Mouse (Mus musculus) CH12.LX (cell line): ENCODE measurements around the gene Smndc1. TPM values are rescaled to one million over a fixed set of nuclear protein-coding genes. Genes with fewer than 3 reads are reported as not detected.

Experiments used
- DNase-seq: peaks from one replicate; pipeline ENCODE4 v3.0.0-alpha.2; 2013; ENCODE audit errors: extremely low read depth
- H3K27ac ChIP-seq: 2 replicates; pipeline ENCODE4 v1.5.1; 2012; ENCODE audit warnings: low read depth, mild to moderate bottlenecking, control low read depth, moderate library complexity; ENCODE audit not compliant: insufficient read depth
- H3K27me3 ChIP-seq: replicated peaks from 2 replicates; pipeline ENCODE3; 2012; ENCODE audit warnings: inconsistent platforms
- H3K36me3 ChIP-seq, 2 experiments: replicated peaks in 1 of 2; 2 replicates each; pipeline versions ENCODE3 to v1.6.1; 2012; ENCODE audit warnings: inconsistent platforms in 1 of 2, low read length in 1 of 2, mild to moderate bottlenecking in 1 of 2, mixed read lengths in 1 of 2, moderate library complexity in 1 of 2; ENCODE audit not compliant: control insufficient read depth in 1 of 2, insufficient read depth in 1 of 2
- H3K4me1 ChIP-seq, 2 experiments: 2 replicates each; pipeline ENCODE4 v1.6.1; 2012; ENCODE audit warnings: inconsistent platforms in 1 of 2, moderate library complexity in 1 of 2; ENCODE audit not compliant: insufficient read depth in 2 of 2, control insufficient read depth in 1 of 2
- H3K4me2 ChIP-seq: 2 replicates; pipeline ENCODE4 v1.6.1; 2012; ENCODE audit warnings: low read depth, mild to moderate bottlenecking, control low read depth; ENCODE audit not compliant: poor library complexity, insufficient read depth, severe bottlenecking
- H3K4me3 ChIP-seq, 3 experiments: fragments of 150-350 bp in 1 of 3; sonication (generic) in 1 of 3; replicated peaks in 1 of 3; 2 replicates each; pipeline versions ENCODE3 to v1.5.1; 2011 to 2012; ENCODE audit warnings: low read depth in 2 of 3, low read length in 2 of 3, mild to moderate bottlenecking in 2 of 3, moderate library complexity in 2 of 3, control low read depth in 1 of 3, improper control_type of control experiment in 1 of 3, inconsistent platforms in 1 of 3, mixed read lengths in 1 of 3; ENCODE audit not compliant: poor library complexity in 1 of 3
- H3K79me2 ChIP-seq: replicated peaks from 2 replicates; pipeline ENCODE4 v1.6.1; 2012; ENCODE audit warnings: mild to moderate bottlenecking, moderate library complexity; ENCODE audit not compliant: control insufficient read depth, poor library complexity, insufficient read depth, severe bottlenecking; ENCODE audit errors: extremely low read depth
- H3K9ac ChIP-seq: 2 replicates; pipeline ENCODE4 v1.6.1; 2012; ENCODE audit warnings: low read depth, mild to moderate bottlenecking, control low read depth, moderate library complexity; ENCODE audit not compliant: insufficient read depth
- H3K9me3 ChIP-seq: replicated peaks from 2 replicates; pipeline ENCODE3; 2012; ENCODE audit warnings: low read length, inconsistent platforms, mixed read lengths
- CHD2 ChIP-seq: IDR thresholded peaks from 2 replicates; pipeline ENCODE4 v1.6.1; 2011; ENCODE audit warnings: low read length, improper control_type of control experiment
- CTCF ChIP-seq, 2 experiments: IDR thresholded peaks in 1 of 2; conservative IDR thresholded peaks in 1 of 2; 2 replicates each; pipeline ENCODE4 v1.5.1; 2011 to 2012; ENCODE audit warnings: low read depth in 2 of 2, low read length in 2 of 2, improper control_type of control experiment in 1 of 2, inconsistent platforms in 1 of 2, mild to moderate bottlenecking in 1 of 2, moderate library complexity in 1 of 2
- E2F4 ChIP-seq: IDR thresholded peaks from 2 replicates; pipeline ENCODE4 v1.6.1; 2011; ENCODE audit warnings: low read depth, low read length, improper control_type of control experiment; ENCODE audit not compliant: insufficient replicate concordance
- EP300 ChIP-seq: IDR thresholded peaks from 2 replicates; pipeline ENCODE4 v1.6.1; 2011; ENCODE audit warnings: low read length, improper control_type of control experiment
- ETS1 ChIP-seq: conservative IDR thresholded peaks from 2 replicates; pipeline ENCODE4 v1.6.1; 2012; ENCODE audit warnings: low read depth, mild to moderate bottlenecking, inconsistent platforms, low read length, improper control_type of control experiment, moderate library complexity
- GABPA ChIP-seq: IDR thresholded peaks from 2 replicates; pipeline ENCODE4 v1.6.1; 2012; ENCODE audit warnings: low read depth, low read length, improper control_type of control experiment, inconsistent platforms; ENCODE audit not compliant: insufficient replicate concordance
- HCFC1 ChIP-seq: IDR thresholded peaks from 2 replicates; pipeline ENCODE4 v1.6.1; 2012; ENCODE audit warnings: low read depth, mild to moderate bottlenecking, inconsistent platforms, low read length, improper control_type of control experiment
- IRF4 ChIP-seq: IDR thresholded peaks from 2 replicates; pipeline ENCODE4 v1.6.1; 2014; ENCODE audit warnings: low read depth, mild to moderate bottlenecking, inconsistent platforms, low read length, improper control_type of control experiment
- JUN ChIP-seq: IDR thresholded peaks from 2 replicates; pipeline ENCODE4 v1.6.1; 2011; ENCODE audit warnings: low read depth, mild to moderate bottlenecking, low read length, improper control_type of control experiment, moderate library complexity; ENCODE audit not compliant: insufficient read depth
- KAT2A ChIP-seq: IDR thresholded peaks from 2 replicates; pipeline ENCODE4 v1.6.1; 2012; ENCODE audit warnings: low read length, improper control_type of control experiment, inconsistent platforms; ENCODE audit not compliant: insufficient replicate concordance
- MAFK ChIP-seq: IDR thresholded peaks from 2 replicates; pipeline ENCODE4 v1.6.1; 2011; ENCODE audit warnings: low read length, improper control_type of control experiment; ENCODE audit not compliant: insufficient replicate concordance
- MAX ChIP-seq: IDR thresholded peaks from 2 replicates; pipeline ENCODE4 v1.6.1; 2011; ENCODE audit warnings: low read length, improper control_type of control experiment
- MAZ ChIP-seq: IDR thresholded peaks from 2 replicates; pipeline ENCODE4 v1.6.1; 2012; ENCODE audit warnings: low read depth, mild to moderate bottlenecking, inconsistent platforms, low read length, improper control_type of control experiment, moderate library complexity
- MEF2A ChIP-seq: IDR thresholded peaks from 2 replicates; pipeline ENCODE4 v1.6.1; 2014; ENCODE audit warnings: low read depth, mild to moderate bottlenecking, inconsistent platforms, low read length, improper control_type of control experiment, borderline replicate concordance
- MYC ChIP-seq: IDR thresholded peaks from 2 replicates; pipeline ENCODE4 v1.6.1; 2011; ENCODE audit warnings: low read depth, mild to moderate bottlenecking, improper control_type of control experiment, low read length
- NELFE ChIP-seq: IDR thresholded peaks from 2 replicates; pipeline ENCODE4 v1.6.1; 2011; ENCODE audit warnings: low read depth, low read length, improper control_type of control experiment
- PAX5 ChIP-seq: IDR thresholded peaks from 2 replicates; pipeline ENCODE4 v1.6.1; 2012; ENCODE audit warnings: low read length, inconsistent platforms, mixed read lengths
- POLR2A ChIP-seq: IDR thresholded peaks from 2 replicates; pipeline ENCODE4 v1.6.1; 2011; ENCODE audit warnings: low read depth, mild to moderate bottlenecking, improper control_type of control experiment, low read length
- POLR2AphosphoS2 ChIP-seq: IDR thresholded peaks from 2 replicates; pipeline ENCODE4 v1.6.1; 2011; ENCODE audit warnings: low read depth, low read length, improper control_type of control experiment
- RCOR1 ChIP-seq: conservative IDR thresholded peaks from 2 replicates; pipeline ENCODE4 v1.6.1; 2012; ENCODE audit warnings: low read depth, mild to moderate bottlenecking, inconsistent platforms, low read length, improper control_type of control experiment
- SIN3A ChIP-seq: IDR thresholded peaks from 2 replicates; pipeline ENCODE4 v1.6.1; 2012; ENCODE audit warnings: low read length, improper control_type of control experiment, inconsistent platforms
- SMC3 ChIP-seq: IDR thresholded peaks from 2 replicates; pipeline ENCODE4 v1.6.1; 2011; ENCODE audit warnings: low read depth, low read length, improper control_type of control experiment
- TCF12 ChIP-seq: IDR thresholded peaks from 2 replicates; pipeline ENCODE4 v1.6.1; 2014; ENCODE audit warnings: low read depth, mild to moderate bottlenecking, inconsistent platforms, low read length, improper control_type of control experiment
- UBTF ChIP-seq: IDR thresholded peaks from 2 replicates; pipeline ENCODE4 v1.6.1; 2012; ENCODE audit warnings: low read depth, mild to moderate bottlenecking, inconsistent platforms, low read length, improper control_type of control experiment, moderate library complexity
- USF1 ChIP-seq: IDR thresholded peaks from 2 replicates; pipeline ENCODE4 v1.6.1; 2014; ENCODE audit warnings: low read depth, mild to moderate bottlenecking, inconsistent platforms, low read length, improper control_type of control experiment
- ZC3H11A ChIP-seq: IDR thresholded peaks from 2 replicates; pipeline ENCODE4 v1.6.1; 2012; ENCODE audit warnings: low read depth, mild to moderate bottlenecking, inconsistent platforms, low read length, improper control_type of control experiment
- ZKSCAN1 ChIP-seq: IDR thresholded peaks from 2 replicates; pipeline ENCODE4 v1.6.1; 2012; ENCODE audit warnings: low read depth, inconsistent platforms, low read length, improper control_type of control experiment, borderline replicate concordance
- ZMIZ1 ChIP-seq: IDR thresholded peaks from 2 replicates; pipeline ENCODE4 v1.6.1; 2012; ENCODE audit warnings: low read depth, mild to moderate bottlenecking, inconsistent platforms, low read length, improper control_type of control experiment
- ZNF384 ChIP-seq: IDR thresholded peaks from 2 replicates; pipeline ENCODE4 v1.6.1; 2012; ENCODE audit warnings: low read depth, low read length, improper control_type of control experiment, inconsistent platforms
- dilution Hi-C: fragments of 300-500 bp; cut with MboI; formaldehyde crosslinking; loops from 2 replicates; pipeline ENCODE4 v1.14.3; 2020; ENCODE audit warnings: low sequenced_read_pairs; ENCODE audit not compliant: extremely low pct_unique_long_range_greater_than_20kb, extremely low pct_ligation_motif_present
- in situ Hi-C: fragments of 300-500 bp; cut with MboI; formaldehyde crosslinking; loops from 3 replicates; pipeline ENCODE4 v1.14.3; 2019; ENCODE audit warnings: low sequenced_read_pairs, low pct_ligation_motif_present, low pct_unique_long_range_greater_than_20kb, mixed read lengths
- polyA plus RNA-seq: library from polyadenylated mRNA; unstranded; fragments of >175 nt; gene quantifications from 2 replicates; pipeline ENCODE4 v1.2.1, GENCODE M21; 2012; ENCODE audit warnings: low read depth; ENCODE audit not compliant: insufficient read length
- total RNA-seq, 2 experiments: library from RNA; depleted of rRNA; stranded (reverse); fragments of 300-350 nt in 1 of 2; fragments of >200 nt in 1 of 2; gene quantifications; 2 replicates each; pipeline ENCODE4 v1.2.3; 2012 to 2014

The Smndc1 gene
- total and polyA plus RNA-seq, 3 experiments: 20.5 to 96.6 (median 41.3) TPM

DNA sequence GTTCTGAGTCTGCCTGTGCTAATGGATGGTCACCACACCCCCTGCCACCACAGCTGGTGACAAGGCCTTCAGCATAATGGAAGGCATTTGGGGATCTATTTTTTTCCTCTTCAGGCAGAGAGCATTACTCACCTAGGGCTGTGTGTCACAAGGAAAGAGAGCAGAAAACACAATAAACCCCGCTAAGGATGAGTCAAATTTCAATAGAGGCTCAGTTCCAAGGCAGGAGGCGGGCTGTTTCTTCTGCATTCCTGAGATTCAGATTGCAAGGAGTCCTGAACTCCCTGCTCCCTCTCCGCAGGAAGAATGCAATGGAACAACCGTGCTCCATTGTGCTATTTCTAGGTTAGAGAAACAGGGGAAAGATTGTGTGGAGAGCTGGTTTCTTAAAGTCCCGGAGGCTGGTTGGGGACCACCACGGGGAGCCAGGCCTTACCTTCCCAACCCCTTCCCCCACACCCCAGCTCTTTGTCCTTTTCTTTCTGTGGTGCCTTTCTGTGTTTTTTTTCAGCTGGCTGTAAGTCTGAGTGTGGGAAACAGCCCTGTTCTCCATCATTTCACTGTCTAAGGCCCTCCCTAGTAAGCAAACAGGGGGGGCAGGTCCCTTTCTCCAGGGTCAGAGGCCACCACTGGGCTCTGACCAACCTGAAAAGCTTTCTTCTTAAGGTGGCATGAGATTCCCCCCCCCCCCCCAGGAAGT, 21.9 kb upstream of the Smndc1 start:
- Histone ChIP-seq H3K27ac (no peak overlapping the region), H3K4me3 (no peak overlapping the region), H3K27me3 (no peaks in the 10 kb centered on the region), H3K36me3 (peaks cover 0 to 3% of the 10 kb centered on the region in 2 experiments), H3K79me2 (no peaks in the 10 kb centered on the region), H3K4me2 (no peak overlapping the region), H3K9me3 (no peaks in the 10 kb centered on the region), H3K4me1 (peaks cover 28 to 72% of the 10 kb centered on the region in 2 experiments), H3K9ac (no peak overlapping the region)
- DNase-seq: no peak
- dilution Hi-C loops: no loop called here
- in situ Hi-C loops: no loop called here
- TF ChIP-seq SIN3A (no peak), MAX (no peak), ETS1 (no peak), USF1 (no peak), HCFC1 (no peak), POLR2AphosphoS2 (no peak), ZC3H11A (no peak), TCF12 (no peak), CTCF (conservative IDR thresholded peaks at IDR 0.05 in 1 of 2, IDR thresholded peaks at IDR 0.05 in 1 of 2; ENCODE audit: low read depth in 2 of 2, low read length in 2 of 2) (no peak), IRF4 (no peak)
- TF ChIP-seq, all 38 proteins: peak for 0

DNA sequence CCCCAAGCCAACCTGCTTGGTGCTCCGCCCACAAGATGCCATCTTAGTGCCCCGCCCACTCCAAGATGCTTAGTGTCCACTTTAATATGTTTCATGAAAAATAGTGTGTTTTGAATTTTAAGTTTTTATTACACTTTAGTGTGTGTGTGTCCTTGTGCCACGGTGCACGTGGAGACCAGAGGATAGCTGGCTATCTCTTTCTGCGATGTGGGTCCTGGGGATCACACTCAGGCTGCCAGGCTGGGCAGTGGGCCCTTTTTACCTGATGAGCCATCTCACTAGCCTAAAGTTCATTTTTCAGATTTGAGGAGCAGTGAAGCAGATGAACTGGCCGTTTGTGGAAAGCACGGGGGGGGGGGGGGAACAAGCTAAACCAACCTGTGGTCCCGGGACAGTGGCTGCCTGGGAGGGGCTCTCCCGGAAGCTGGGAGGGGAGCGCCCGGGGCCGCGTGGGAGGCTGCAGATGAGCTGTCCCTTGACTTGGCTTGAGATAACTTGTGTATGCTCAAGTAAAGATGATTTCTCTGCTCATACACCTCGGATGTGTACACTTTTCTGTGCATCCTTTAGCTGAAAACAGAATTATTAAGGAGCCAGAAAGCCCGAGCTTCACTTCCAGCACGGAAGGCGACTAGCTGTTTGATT, 19.4 kb upstream of the Smndc1 start:
- H3K27me3 ChIP-seq: no peaks in the 10 kb centered on the region
- peaks cover 0 to 3% of the 10 kb centered on the region in 2 experiments for H3K36me3 ChIP-seq
- H3K27ac ChIP-seq: peak overlapping the region; percentile 94
- H3K9ac ChIP-seq: peak overlapping the region; percentile 60
- dilution Hi-C loops: no loop called here
- H3K4me2 ChIP-seq: peak overlapping the region; percentile 39
- no peaks in the 10 kb centered on the region for H3K79me2 ChIP-seq
- H3K4me3 ChIP-seq: peak overlapping the region; percentile 9 to 50 (median 48)
- H3K4me1 ChIP-seq: peaks cover 39 to 86% of the 10 kb centered on the region in 2 experiments
- no peaks in the 10 kb centered on the region for H3K9me3 ChIP-seq
- in situ Hi-C loops: no loop called here
- peak; percentile 76 for DNase-seq
- no peak for TF ChIP-seq GABPA
- TF ChIP-seq HCFC1: peak; percentile 26; the same call in 1 of the 2 replicates
- TF ChIP-seq SIN3A: peak; percentile 91
- no peak for TF ChIP-seq CTCF (conservative IDR thresholded peaks at IDR 0.05 in 1 of 2, IDR thresholded peaks at IDR 0.05 in 1 of 2; ENCODE audit: low read depth in 2 of 2, low read length in 2 of 2)
- peak; percentile 11; the same call in 1 of the 2 replicates for TF ChIP-seq SMC3
- TF ChIP-seq ZKSCAN1: no peak
- TF ChIP-seq MAZ: peak; percentile 96; the same call in 1 of the 2 replicates
- no peak for TF ChIP-seq E2F4
- TF ChIP-seq NELFE: peak; percentile 65
- 0 out of 2 replicates have a peak, but pooled peaks have one; percentile 55 for TF ChIP-seq KAT2A
- peak; percentile 67 for TF ChIP-seq ZMIZ1
- peak; percentile 77; the same call in 1 of the 2 replicates for TF ChIP-seq MEF2A
- no peak for TF ChIP-seq JUN
- 0 out of 2 replicates have a peak, but pooled peaks have one; percentile 20 for TF ChIP-seq ZNF384
- TF ChIP-seq ETS1: peak; percentile 65
- TF ChIP-seq MAFK: 0 out of 2 replicates have a peak, but pooled peaks have one; percentile 37
- no peak for TF ChIP-seq PAX5
- peak; percentile 61; the same call in 1 of the 2 replicates for TF ChIP-seq POLR2A
- TF ChIP-seq UBTF: no peak
- TF ChIP-seq CHD2: peak; percentile 63
- peak; percentile 80; the same call in 1 of the 2 replicates for TF ChIP-seq RCOR1
- peak; percentile 75; the same call in 1 of the 2 replicates for TF ChIP-seq TCF12
- peak; percentile 69; the same call in 1 of the 2 replicates for TF ChIP-seq MYC
- TF ChIP-seq EP300: peak; percentile 68
